In genomic region chr6:135178599-135178998, GRCm38 (mm10) we compare ENCODE assay signal across 17 mouse cellular contexts. TPM values are rescaled to one million over a fixed set of nuclear protein-coding genes. Genes with fewer than 3 reads are reported as not detected.
A peak's percentile ranks its signal among the peaks of the same experiment; 100 is the strongest.
DNase-seq lines count a peak whose midpoint lies in the region; ATAC-seq lines count a peak whose summit lies in the region.
"Had no signal": no experiment of that assay in that cellular context is flagged by ENCODE, and none has a peak within 500 bp of the region (broad histone marks: within the 10 kb centered on the region; RNA-seq: fewer than 3 reads in every experiment).

No protein-coding gene starts in this region.

- no peak for DNase-seq in liver
- no peak for DNase-seq in liver, embryonic 13.5 days
- DNase-seq in lung, adult 18-20 months, result no peak
- no peak for DNase-seq in cerebellum, postnatal 4 days (ENCODE audit: low spot score in 2 of 2)
- DNase-seq: adrenal gland, adult 8-10 months; adrenal gland, postnatal 36 days; cerebellum, adult 2 months; cerebellum, postnatal 10 days; embryo, embryonic 11 days; heart, adult 18-20 months had no signal

- H3K4me2 ChIP-seq in liver, embryonic 12.5 days, result no peak overlapping the region
- H3K4me2 ChIP-seq in liver, embryonic 13.5 days, result no peak overlapping the region
- no peak overlapping the region for H3K4me2 ChIP-seq in liver, embryonic 15.5 days
- H3K4me2 ChIP-seq: embryonic facial prominence, embryonic 15.5 days; forebrain, embryonic 15.5 days; heart, embryonic 11.5 days; hindbrain, embryonic 14.5 days had no signal

- WGBS in liver, embryonic 12.5 days (ENCODE audit: insufficient replicate concordance), result 29% methylated on average over 3 of the region's 3 CpGs
- 20% methylated on average over 3 of the region's 3 CpGs for WGBS in liver, embryonic 13.5 days (ENCODE audit: insufficient replicate concordance)
- WGBS in liver, embryonic 15.5 days (ENCODE audit: insufficient replicate concordance), result 24% methylated on average over 3 of the region's 3 CpGs

- H3K9ac ChIP-seq in liver, embryonic 12.5 days, result no peak overlapping the region
- H3K9ac ChIP-seq in liver, embryonic 13.5 days, result no peak overlapping the region
- H3K9ac ChIP-seq in liver, embryonic 15.5 days, result no peak overlapping the region
- H3K9ac ChIP-seq: embryonic facial prominence, embryonic 15.5 days; forebrain, embryonic 15.5 days; hindbrain, embryonic 14.5 days had no signal

- peak; percentile 73 for ATAC-seq in liver, embryonic 12.5 days
- ATAC-seq in liver, embryonic 13.5 days (ENCODE audit: low read depth), result peak; percentile 80
- ATAC-seq in liver, embryonic 15.5 days (ENCODE audit: insufficient read depth), result peak; percentile 66
- ATAC-seq: forebrain, embryonic 15.5 days had no signal

- no peaks in the 10 kb centered on the region for H3K36me3 ChIP-seq in liver, embryonic 12.5 days
- no peaks in the 10 kb centered on the region for H3K36me3 ChIP-seq in liver, embryonic 13.5 days
- H3K36me3 ChIP-seq in liver, embryonic 15.5 days (replicated peaks), result no peaks in the 10 kb centered on the region
- H3K36me3 ChIP-seq: embryonic facial prominence, embryonic 15.5 days; forebrain, embryonic 15.5 days; hindbrain, embryonic 10.5 days had no signal

- no peak overlapping the region for H3K4me3 ChIP-seq in liver, embryonic 12.5 days
- no peak overlapping the region for H3K4me3 ChIP-seq in liver, embryonic 13.5 days (replicated peaks)
- H3K4me3 ChIP-seq in liver, embryonic 15.5 days (replicated peaks), result no peak overlapping the region
- H3K4me3 ChIP-seq: embryonic facial prominence, embryonic 15.5 days; forebrain, embryonic 15.5 days; hindbrain, embryonic 10.5 days had no signal

- peaks cover 39% of the 10 kb centered on the region for H3K27me3 ChIP-seq in liver, embryonic 12.5 days (replicated peaks)
- peaks cover 35% of the 10 kb centered on the region for H3K27me3 ChIP-seq in liver, embryonic 13.5 days
- peaks cover 50% of the 10 kb centered on the region for H3K27me3 ChIP-seq in liver, embryonic 15.5 days
- H3K27me3 ChIP-seq: forebrain, embryonic 15.5 days had no signal

- H3K9me3 ChIP-seq in liver, embryonic 12.5 days (replicated peaks), result no peaks in the 10 kb centered on the region
- no peaks in the 10 kb centered on the region for H3K9me3 ChIP-seq in liver, embryonic 13.5 days (replicated peaks)
- H3K9me3 ChIP-seq in liver, embryonic 15.5 days (replicated peaks), result no peaks in the 10 kb centered on the region
- H3K9me3 ChIP-seq: embryonic facial prominence, embryonic 15.5 days; forebrain, embryonic 15.5 days; hindbrain, embryonic 10.5 days had no signal

- H3K4me1 ChIP-seq in liver, embryonic 12.5 days, result peaks cover 18% of the 10 kb centered on the region
- H3K4me1 ChIP-seq in liver, embryonic 13.5 days (replicated peaks), result peaks cover 16% of the 10 kb centered on the region
- H3K4me1 ChIP-seq in liver, embryonic 15.5 days (replicated peaks), result peaks cover 13% of the 10 kb centered on the region; the same call in 1 of the 2 replicates
- H3K4me1 ChIP-seq: embryonic facial prominence, embryonic 15.5 days; forebrain, embryonic 15.5 days had no signal

- no peak overlapping the region for H3K27ac ChIP-seq in liver, embryonic 12.5 days
- H3K27ac ChIP-seq in liver, embryonic 13.5 days, result no peak overlapping the region
- no peak overlapping the region for H3K27ac ChIP-seq in liver, embryonic 15.5 days (replicated peaks)
- H3K27ac ChIP-seq: embryonic facial prominence, embryonic 15.5 days; forebrain, embryonic 15.5 days; hindbrain, embryonic 10.5 days; hindbrain, embryonic 14.5 days had no signal

RNA-seq across cellular contexts. Expression of gene Fam234b, which starts 19.2 kb away (rescaled TPM):
- 36.3 and 37.5 TPM in 2 replicates for polyA plus RNA-seq in liver, embryonic 12.5 days (2016; fragmentation: Nextera tagmentation; extraction: Ambion mirVana)
- polyA plus RNA-seq in liver, embryonic 13.5 days (2015; fragmentation: Nextera tagmentation; extraction: Ambion mirVana), result 30.1 and 43.5 TPM in 2 replicates
- polyA plus RNA-seq in liver, embryonic 15.5 days (2015; fragmentation: Nextera tagmentation; extraction: Ambion mirVana), result 30.3 and 34.4 TPM in 2 replicates

RNA-seq across cellular contexts. Expression of gene Hebp1, which starts 19.2 kb away (rescaled TPM):
- polyA plus RNA-seq in liver, embryonic 12.5 days (2016; fragmentation: Nextera tagmentation; extraction: Ambion mirVana), result 116 and 120 TPM in 2 replicates
- polyA plus RNA-seq in liver, embryonic 13.5 days (2015; fragmentation: Nextera tagmentation; extraction: Ambion mirVana), result 129 and 141 TPM in 2 replicates
- polyA plus RNA-seq in liver, embryonic 15.5 days (2015; fragmentation: Nextera tagmentation; extraction: Ambion mirVana), result 116 and 117 TPM in 2 replicates
